Mouse (Mus musculus) macrophage (primary cell): ENCODE results near the gene Pgc. TPM values are rescaled to one million over a fixed set of nuclear protein-coding genes. Genes with fewer than 3 reads are reported as not detected.

Source experiments
- H3K27ac ChIP-seq: fragments of 350-480 bp; formaldehyde crosslinking; 2 replicates; pipeline ENCODE4 v1.9.0; 2021
- H3K36me3 ChIP-seq: fragments of 350-480 bp; formaldehyde crosslinking; 2 replicates; pipeline ENCODE4 v1.9.0; 2021; ENCODE audit errors: inconsistent target
- H3K4me3 ChIP-seq: fragments of 350-480 bp; formaldehyde crosslinking; 2 replicates; pipeline ENCODE4 v1.9.0; 2021; ENCODE audit errors: inconsistent target
- H3K79me2 ChIP-seq: fragments of 350-480 bp; formaldehyde crosslinking; 2 replicates; pipeline ENCODE4 v1.9.0; 2021; ENCODE audit errors: inconsistent target
- WGBS: methylation state at CpG from one replicate; pipeline ENCODE4 v1.1.7; 2026; ENCODE audit warnings: inconsistent platforms; ENCODE audit not compliant: missing documents; 5-methylcytosine and 5-hydroxymethylcytosine counted together
- polyA plus RNA-seq: library from polyadenylated mRNA; stranded (reverse); fragments of 250-400 nt; gene quantifications from 3 replicates; pipeline ENCODE4 v1.2.4, GENCODE M21; 2018; ENCODE audit warnings: inconsistent platforms

Gene Pgc
- polyA plus RNA-seq, 1 experiment from 2014 or later, result not detected

DNA sequence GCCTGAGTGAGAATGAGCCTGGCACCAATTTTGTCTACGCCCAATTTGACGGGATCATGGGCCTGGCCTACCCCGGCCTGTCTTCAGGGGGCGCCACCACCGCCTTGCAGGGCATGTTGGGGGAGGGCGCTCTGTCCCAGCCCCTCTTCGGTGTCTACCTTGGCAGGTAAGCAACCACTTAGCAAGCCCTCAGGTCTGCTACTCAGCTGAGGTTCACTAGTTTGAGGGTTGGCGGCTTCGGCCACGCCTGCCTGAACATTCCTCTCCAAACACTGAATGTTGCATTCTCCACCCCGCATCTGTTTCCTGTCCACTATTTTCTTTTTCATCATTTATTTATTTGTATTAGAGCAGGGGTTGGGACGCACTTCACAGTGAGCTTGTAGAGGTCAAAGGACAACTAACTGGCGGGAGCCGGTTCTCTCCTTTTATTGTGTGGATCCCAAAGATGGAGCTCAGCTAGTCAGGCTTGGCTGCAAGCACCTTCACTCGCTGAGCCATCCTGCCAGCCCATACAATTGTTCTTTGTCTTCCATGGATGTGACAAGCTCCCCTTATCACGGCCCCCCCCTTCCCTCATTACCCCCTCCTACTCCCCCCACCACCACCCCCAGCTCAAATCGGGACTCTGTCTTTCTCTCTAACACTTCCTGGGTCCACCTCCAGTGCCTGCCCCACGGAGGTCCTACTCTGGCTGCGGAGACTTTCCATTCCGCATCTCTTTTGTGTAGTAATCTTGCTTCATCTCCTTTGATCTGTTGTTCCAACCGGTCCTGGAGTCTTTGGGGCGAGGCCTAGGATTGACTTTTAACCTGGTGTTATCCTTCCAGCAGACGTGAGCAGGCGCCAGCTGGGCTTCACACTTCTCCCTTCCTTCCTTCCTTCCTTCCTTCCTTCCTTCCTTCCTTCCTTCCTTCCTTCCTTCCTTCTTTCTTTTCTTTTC is 4.3 kb downstream of the Pgc start:
- H3K27ac ChIP-seq, result no peak overlapping the region
- H3K79me2 ChIP-seq, result no peaks in the 10 kb centered on the region
- no peaks in the 10 kb centered on the region for H3K36me3 ChIP-seq
- no peak overlapping the region for H3K4me3 ChIP-seq
- 92% methylated on average over 21 of the region's 24 CpGs for WGBS

DNA sequence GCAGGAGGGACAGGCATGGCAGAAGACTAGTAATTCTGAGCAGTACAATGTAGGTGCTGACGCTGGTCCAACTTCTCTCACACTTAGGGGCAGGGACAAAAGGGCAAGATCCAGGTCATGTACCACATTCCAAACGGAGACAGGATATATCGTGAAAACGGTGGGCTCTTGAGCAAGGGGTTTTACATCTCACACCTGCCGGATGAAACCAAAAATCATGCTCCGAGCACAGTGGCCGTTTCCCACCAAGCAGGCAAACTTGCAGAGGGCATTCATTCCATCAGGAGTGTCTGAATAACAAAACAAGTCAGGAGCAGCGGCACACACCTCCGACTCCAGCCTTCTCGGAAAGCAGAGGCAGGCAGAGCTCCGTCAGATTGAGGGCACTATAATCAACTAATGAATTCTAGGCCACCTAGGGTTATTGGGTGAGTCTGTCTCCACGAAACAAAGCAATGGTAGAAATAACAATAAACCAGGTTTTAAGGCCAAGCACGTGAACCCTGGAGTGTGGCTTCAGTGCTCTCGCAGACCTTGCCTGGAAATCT is 9.0 kb downstream of the Pgc start:
- no peak overlapping the region for H3K27ac ChIP-seq
- peaks cover 23% of the 10 kb centered on the region for H3K79me2 ChIP-seq
- 93% methylated on average over 14 of the region's 14 CpGs for WGBS
- no peaks in the 10 kb centered on the region for H3K36me3 ChIP-seq
- H3K4me3 ChIP-seq, result no peak overlapping the region

DNA sequence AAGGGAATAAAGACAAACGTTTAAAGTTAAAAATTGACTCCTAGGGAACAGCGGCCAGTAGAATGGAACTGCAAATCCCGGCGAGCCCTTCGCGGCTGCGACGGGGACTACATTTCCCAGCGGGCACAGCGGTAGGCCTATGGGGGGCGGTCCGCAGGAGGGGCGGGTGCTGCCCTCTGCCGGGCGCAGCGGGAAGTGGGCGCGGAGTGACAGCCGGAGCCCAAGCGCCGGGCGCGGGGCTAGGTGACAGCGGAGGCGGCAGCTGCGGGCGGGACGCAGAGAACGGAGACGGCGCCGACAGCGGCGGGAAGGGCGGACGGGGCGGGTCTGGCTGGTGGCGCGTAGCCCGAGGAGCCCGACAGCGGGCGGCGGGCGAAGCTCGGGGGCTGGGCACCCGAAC is 10.2 kb downstream of the Pgc start, which contains the start of gene Tfeb:
Tfeb (plus strand) TSS at position 175 of the 400 bp plus-strand sequence.
- Histone ChIP-seq H3K79me2 (peaks cover 35% of the 10 kb centered on the region), H3K27ac (peak within 1 kb of the TSS; percentile 59), H3K4me3 (peak within 1 kb of the TSS; percentile 67), H3K36me3 (no peaks in the 10 kb centered on the region)
- 2% methylated on average over 11 of the region's 47 CpGs for WGBS

DNA sequence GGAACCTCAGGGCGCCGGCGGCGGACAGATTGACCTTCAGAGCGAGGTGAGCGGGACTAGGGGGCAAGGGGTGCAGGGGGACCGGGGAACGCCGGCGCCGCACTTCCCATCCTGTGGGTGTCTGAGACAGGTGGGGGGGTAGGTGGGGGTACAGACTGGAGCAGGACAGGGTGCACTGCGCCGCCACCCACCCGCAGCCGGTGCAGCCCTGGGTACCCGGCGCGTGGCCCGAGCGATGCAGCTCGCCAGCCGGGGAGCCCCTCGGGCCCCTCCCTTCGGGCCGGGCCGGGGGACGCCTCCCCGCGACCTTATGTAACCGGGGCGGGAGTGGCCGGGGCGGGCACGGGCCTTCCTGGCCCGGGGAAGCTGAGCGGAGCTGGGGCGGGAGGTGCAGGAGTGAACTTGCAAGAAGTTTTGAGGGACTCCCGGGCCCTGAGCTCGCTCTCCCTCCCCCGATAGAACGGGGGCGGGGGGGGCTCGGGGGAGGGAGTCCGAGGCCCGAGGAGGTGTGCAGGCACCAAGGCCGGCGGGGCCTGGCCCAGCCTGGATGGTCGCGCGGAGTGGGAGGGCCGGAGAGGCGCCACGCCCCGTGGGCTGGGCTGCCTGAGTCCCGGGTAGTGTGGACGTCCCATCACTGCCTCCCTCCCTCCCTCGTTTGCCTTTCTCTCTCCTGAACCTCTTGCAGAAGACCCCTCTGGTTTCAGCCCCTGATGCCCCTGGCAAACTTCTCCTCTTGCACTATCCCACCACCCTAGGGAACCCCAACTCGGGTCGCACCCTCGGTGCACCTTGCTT is 10.8 kb downstream of the Pgc start:
- Histone ChIP-seq H3K79me2 (peaks cover 42% of the 10 kb centered on the region), H3K27ac (peak overlapping the region; percentile 59), H3K36me3 (no peaks in the 10 kb centered on the region), H3K4me3 (peak overlapping the region; percentile 67)
- WGBS, result under 1% methylated on average over 49 of the region's 60 CpGs

DNA sequence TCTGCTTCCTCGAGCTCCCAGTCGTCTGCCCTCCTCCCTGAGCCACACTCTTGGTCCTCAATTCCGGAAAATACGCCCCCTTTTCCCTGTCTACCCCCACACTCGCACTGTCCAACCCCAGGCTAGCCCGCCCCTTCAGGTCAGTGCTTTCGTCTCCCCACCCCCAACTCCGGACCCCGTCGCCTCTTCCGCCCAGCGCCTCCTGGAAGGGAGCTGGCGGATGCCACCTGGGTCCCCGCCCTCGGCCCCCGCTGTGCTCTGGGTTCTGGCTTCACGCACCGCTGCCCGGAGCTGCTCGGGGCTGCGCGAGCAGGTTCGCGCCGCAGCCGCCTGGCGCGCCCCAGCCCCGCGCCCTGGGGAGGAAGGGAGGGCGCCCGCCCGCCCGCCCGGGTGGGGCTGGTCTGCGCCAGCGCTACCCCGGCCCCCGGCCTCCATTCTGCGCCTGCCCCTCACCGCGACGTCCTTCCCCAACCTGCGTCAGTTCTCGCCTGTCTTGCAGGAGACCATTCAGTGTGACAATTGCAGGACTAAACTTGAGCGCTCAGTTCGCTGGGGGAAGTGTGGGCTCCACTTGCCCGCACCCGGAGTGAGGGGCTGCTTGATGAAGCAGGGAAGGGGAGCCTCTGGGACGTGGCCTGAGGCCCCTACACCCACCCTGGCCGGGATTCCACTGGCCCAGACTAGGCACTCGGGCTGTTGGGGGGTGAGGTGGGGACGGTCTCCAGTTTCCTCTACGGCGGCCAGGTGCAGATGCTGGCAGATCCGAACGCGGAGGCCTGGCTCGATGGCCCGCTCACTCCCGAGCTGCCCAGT is 11.6 kb downstream of the Pgc start:
- Histone ChIP-seq H3K4me3 (peak overlapping the region; percentile 67), H3K27ac (peak overlapping the region; percentile 59), H3K36me3 (no peaks in the 10 kb centered on the region), H3K79me2 (peaks cover 50% of the 10 kb centered on the region)
- WGBS, result 4% methylated on average over 42 of the region's 61 CpGs

DNA sequence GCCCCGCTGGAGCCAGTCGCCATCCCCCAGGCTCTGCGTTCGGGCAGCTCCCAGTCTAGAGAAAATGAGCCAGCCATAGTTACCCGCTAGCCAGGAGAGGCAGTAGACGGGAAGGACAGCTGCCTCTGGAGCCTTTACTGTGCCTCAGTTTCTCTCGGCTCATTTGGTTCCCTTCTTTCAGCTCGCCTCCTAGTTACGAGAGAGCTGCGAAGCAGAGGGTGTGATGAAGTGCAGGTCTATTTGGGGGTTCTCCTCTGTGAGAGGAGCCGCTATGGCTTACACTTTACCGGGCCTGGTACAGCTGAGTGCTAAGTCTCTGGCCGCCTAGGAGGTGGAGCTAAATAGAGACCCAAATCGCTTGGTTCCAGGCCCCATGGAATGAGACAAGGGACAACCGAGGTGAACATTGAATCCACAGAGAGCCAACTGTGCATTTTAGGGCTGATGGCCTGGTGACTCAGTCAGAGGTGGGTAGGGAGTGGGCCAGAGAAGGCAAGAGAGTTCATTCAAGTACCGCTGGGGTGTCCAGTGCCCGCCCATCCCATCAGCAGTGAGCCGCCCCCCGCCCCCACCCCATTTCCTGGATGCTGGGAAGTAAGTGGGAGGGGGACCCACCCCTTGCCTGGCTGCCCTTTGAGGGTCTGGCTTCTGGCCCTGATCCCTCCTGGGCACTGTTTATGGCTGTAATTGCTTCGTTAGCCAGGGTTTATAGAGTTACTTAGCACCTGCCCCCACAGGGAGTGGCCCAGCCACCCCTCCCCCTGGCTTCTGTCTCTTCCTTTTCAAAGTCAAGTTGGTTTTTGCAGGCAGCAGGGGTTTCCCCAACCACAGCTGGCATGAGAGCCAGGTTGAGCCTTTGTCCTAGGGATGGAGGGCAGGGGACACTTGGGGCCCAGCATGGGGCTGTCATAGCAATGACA is 12.5 kb downstream of the Pgc start:
- Histone ChIP-seq H3K27ac (no peak overlapping the region), H3K36me3 (no peaks in the 10 kb centered on the region; the same call in 1 of the 2 replicates), H3K4me3 (peak overlapping the region; percentile 38), H3K79me2 (peaks cover 58% of the 10 kb centered on the region)
- WGBS, result 22% methylated on average over 20 of the region's 20 CpGs

DNA sequence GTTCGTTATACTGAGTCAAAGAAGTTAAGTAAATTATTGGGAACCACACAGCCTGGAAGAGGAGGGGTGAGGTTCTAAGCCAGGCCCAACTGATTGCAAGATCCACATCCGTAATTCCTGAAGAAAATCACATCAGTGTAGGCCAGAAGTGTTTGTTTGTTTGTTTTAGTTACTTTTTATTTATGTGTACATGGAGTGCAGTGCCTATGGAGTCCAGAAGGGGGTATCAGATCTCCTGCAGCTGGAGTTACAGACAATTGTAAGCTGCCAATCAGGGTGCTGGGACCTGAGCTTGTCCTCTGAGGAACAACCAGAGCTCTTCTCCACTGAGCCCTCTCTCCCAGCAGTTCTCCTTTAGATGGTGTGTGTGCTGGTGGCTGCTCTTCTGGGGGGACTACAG is 13.5 kb downstream of the Pgc start:
- Histone ChIP-seq H3K79me2 (peaks cover 69% of the 10 kb centered on the region), H3K4me3 (no peak overlapping the region), H3K36me3 (no peaks in the 10 kb centered on the region; the same call in 1 of the 2 replicates), H3K27ac (no peak overlapping the region)
- WGBS, result 94% methylated on average over 2 of the region's 2 CpGs

DNA sequence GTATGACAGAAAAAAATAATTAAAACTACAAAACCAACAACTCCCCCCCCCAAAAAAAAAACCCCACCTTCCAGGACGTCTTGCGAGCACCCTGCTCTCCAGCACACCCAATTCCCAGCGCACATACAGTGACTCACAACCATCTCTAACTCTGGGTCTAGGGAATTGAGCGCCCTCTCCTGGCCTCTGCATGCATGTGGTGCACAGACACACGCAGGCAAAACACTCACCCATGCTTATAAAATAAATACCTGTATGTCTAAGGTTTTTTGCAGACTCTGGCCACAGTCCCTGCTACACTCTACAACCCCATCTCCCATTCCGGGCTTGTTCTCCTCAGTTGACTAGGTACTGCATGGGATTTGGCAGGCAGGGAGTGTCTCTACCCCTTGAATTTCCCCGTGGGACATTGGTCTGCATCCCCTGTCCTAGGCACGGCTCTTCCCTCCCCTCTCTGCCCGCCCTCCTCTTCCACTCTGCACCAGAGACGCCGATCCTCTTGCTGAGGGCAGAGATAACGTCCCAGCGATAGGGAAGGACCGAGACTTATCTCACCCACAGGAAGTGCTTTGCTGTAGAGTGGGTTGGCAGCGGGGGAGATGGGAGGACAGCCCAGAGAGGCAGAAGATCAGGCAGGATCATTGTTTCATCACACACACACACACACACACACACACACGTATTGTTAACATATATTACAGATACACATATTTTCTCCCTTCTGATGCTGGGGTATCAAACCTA is 16.5 kb downstream of the Pgc start:
- WGBS, result 44% methylated on average over 15 of the region's 16 CpGs
- H3K36me3 ChIP-seq, result peaks cover 4% of the 10 kb centered on the region; the same call in 1 of the 2 replicates
- peaks cover 98% of the 10 kb centered on the region for H3K79me2 ChIP-seq
- H3K27ac ChIP-seq, result no peak overlapping the region
- H3K4me3 ChIP-seq, result no peak overlapping the region

DNA sequence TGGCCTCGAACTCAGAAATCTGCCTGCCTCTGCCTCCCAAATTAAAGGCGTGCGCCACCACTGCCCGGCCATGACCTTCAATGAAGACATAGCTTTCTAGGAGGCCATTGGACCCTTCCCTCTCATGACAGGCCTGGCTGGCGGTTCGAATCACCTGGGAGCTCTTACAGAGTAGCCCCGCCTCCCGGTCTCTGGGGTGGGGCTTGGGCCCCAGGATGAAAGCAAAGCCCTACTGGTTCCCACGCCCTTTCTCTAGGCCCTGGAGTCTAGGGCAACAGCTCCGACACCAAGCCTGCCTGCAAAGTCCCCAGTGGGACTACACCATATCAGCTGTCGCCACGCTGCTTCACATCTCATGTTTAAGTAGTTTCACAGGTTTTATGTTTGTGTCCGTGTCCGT is 17.4 kb downstream of the Pgc start:
- peaks cover 4% of the 10 kb centered on the region; the same call in 1 of the 2 replicates for H3K36me3 ChIP-seq
- no peak overlapping the region for H3K27ac ChIP-seq
- peaks cover 100% of the 10 kb centered on the region for H3K79me2 ChIP-seq
- no peak overlapping the region for H3K4me3 ChIP-seq
- WGBS, result 93% methylated on average over 14 of the region's 14 CpGs

DNA sequence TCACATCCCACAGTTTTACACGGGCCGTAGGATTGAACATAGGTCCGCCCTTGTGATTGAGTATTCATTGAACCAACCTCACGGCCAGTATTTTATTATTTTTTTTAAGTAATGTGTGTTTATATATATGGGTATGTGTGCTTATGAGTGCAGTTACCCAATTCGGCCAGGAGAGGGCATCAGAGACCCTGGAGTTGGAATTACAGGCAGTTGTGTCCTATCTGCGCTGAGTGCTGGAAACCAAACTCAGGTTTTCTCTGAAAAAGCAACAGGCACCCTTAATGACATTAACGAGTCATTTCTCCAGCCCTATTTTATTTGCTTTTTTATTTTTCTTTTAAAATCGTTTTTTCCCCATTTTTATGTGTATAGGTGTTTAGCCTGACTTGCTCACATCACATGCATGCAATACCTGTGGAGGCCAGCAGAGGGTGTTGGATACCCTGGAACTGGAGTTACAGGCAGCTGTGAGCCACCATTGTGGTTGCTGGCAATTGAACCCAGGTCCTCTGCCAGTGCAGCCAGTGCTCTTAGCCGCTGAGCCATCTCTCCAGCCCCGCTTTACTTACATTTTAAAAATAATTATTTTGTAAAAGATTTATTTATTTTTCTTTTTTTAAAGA is 18.2 kb downstream of the Pgc start:
- WGBS, result 91% methylated on average over 10 of the region's 10 CpGs

DNA sequence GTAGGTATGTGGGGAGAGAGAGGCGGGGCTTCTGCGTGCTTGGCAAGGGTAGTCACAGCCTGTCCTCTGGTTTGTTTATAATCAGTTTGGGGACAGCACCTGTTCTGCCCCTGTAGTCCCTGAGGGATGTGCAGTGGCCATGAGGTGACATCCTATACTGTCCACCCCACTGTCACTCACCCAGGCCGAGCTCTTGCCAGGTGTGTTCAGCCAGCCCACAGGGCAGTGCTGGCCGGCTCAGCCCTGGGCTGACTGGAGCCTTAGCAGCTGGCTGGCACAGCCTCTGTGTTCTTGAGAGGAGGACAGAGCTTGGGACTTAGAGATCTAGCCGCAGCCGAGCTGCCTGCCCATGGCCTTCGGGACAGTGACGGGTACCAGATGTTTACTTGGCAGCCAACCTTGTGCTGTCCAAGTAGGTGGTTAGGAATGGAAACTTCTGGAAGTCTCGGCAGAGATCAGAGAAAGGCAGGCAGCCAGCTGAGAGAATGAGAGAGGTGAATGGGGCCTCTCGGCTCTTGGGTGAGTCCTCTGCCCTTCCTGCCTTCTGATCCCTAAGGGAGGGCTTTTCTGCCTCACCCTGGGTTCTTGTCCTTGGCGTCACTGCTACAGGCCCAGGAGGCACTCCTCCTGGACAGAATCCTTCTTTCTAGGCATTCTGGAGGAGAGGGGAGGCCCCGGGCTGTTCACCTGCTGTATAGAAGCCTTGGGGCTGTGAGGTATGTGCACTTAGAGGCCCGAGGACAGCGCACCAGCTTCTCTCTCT is 22.3 kb downstream of the Pgc start:
- 93% methylated on average over 14 of the region's 14 CpGs for WGBS
- Histone ChIP-seq H3K4me3 (no peak overlapping the region), H3K79me2 (peaks cover 97% of the 10 kb centered on the region), H3K36me3 (peaks cover 21% of the 10 kb centered on the region), H3K27ac (no peak overlapping the region)

More for the DNA sequence above, 18.2 kb downstream of the Pgc start:
- Histone ChIP-seq H3K4me3 (no peak overlapping the region), H3K36me3 (peaks cover 4% of the 10 kb centered on the region; the same call in 1 of the 2 replicates), H3K27ac (no peak overlapping the region), H3K79me2 (peaks cover 100% of the 10 kb centered on the region)

DNA sequence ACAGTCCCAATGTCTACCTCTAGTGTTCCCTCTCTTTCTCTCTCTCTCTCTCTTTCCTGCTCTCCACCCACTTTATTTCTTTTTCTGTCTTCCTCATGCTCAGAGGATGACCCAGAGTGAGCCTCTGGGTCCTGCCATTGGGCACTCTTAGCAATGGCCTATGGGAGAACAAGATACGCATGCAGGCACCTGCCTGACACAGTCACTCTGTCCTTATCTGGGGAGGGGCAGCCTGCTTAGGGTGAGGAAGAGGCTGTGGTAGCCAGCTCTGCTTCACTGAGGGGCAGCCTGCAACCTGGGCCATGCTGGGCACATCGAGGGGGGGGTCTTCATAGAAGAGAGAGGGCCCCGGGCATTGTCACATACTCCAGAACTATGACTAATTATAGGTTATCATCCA is 23.0 kb downstream of the Pgc start:
- peaks cover 95% of the 10 kb centered on the region for H3K79me2 ChIP-seq
- WGBS, result 92% methylated on average over 3 of the region's 3 CpGs
- no peak overlapping the region for H3K4me3 ChIP-seq
- no peak overlapping the region for H3K27ac ChIP-seq
- H3K36me3 ChIP-seq, result peaks cover 21% of the 10 kb centered on the region
